Mouse (Mus musculus) heart, postnatal 0 days (tissue): ENCODE data around the gene Scgb1a1.

Source experiments
- CTCF ChIP-seq: IDR thresholded peaks from 2 replicates; pipeline ENCODE4 v1.5.1; 2016; ENCODE audit warnings: antibody characterized with exemption, control low read depth, low read depth
- EP300 ChIP-seq: IDR thresholded peaks from 2 replicates; pipeline ENCODE4 v1.6.1; 2016; ENCODE audit warnings: antibody characterized with exemption, low read depth

- TF ChIP-seq CTCF: no peak
- TF ChIP-seq EP300: no peak
Measured at GRCm38 (mm10) chr19:9055703-9056355, 31.9 kb downstream of the Scgb1a1 start.
